Mouse (Mus musculus) c-Kit-negative CD71-positive TER-119-positive erythroid progenitor cells, embryonic 14.5 days (primary cell): ENCODE results near the gene Crocc.

Experiments
- DNase-seq: peaks from one replicate; pipeline ENCODE4 v3.0.0-alpha.2; 2013; ENCODE audit warnings: low read depth, low spot score

Crocc gene

GRCm38 (mm10) chr4:140986711-140987395 lies 73.5 kb downstream of the Crocc start, which contains the start of gene Atp13a2:
Gene Atp13a2 (plus strand): TSS chr4:140986873.
- peak; percentile 66 for DNase-seq

GRCm38 (mm10) chr4:140986024-140986710 lies 74.2 kb downstream of the Crocc start:
- no peak for DNase-seq

GRCm38 (mm10) chr4:140984544-140984943 lies 75.8 kb downstream of the Crocc start:
- DNase-seq = no peak

GRCm38 (mm10) chr4:140983442-140983841 lies 76.9 kb downstream of the Crocc start:
- DNase-seq = no peak

- no peak for DNase-seq
Observed at GRCm38 (mm10) chr4:140982808-140983207, 77.5 kb downstream of the Crocc start.

- no peak for DNase-seq
Observed at GRCm38 (mm10) chr4:140981605-140982004, 78.7 kb downstream of the Crocc start.

GRCm38 (mm10) chr4:140977886-140978692 lies 82.3 kb downstream of the Crocc start:
- no peak for DNase-seq

GRCm38 (mm10) chr4:140977278-140977677 lies 83.1 kb downstream of the Crocc start:
- no peak for DNase-seq

- no peak for DNase-seq
Observed at GRCm38 (mm10) chr4:140975356-140975755, 85.0 kb downstream of the Crocc start.

- no peak for DNase-seq
Observed at GRCm38 (mm10) chr4:140974408-140974807, 85.9 kb downstream of the Crocc start.

- no peak for DNase-seq
Observed at GRCm38 (mm10) chr4:140971691-140972090, 88.7 kb downstream of the Crocc start.

GRCm38 (mm10) chr4:140967386-140968159 lies 92.8 kb downstream of the Crocc start:
- DNase-seq = no peak
